Mouse (Mus musculus) left cerebral cortex, postnatal 25 days (tissue): ENCODE measurements around the gene Tex22. TPM values are rescaled to one million over a fixed set of nuclear protein-coding genes. Genes with fewer than 3 reads are reported as not detected.
A peak's percentile ranks its signal among the peaks of the same experiment; 100 is the strongest.

Source experiments
- DNase-seq, 2 experiments: peaks; one replicate each; pipeline ENCODE4 v3.0.0; 2022; ENCODE audit warnings: low spot score in 2 of 2, mixed read lengths in 1 of 2
- intact Hi-C: fragments of 180-260 bp; cut with DNase I; formaldehyde crosslinking; loops from one replicate; pipeline ENCODE4 v1.15.1; 2025
- total RNA-seq, 2 experiments: library from RNA; stranded (reverse); gene quantifications; 2 replicates each; pipeline ENCODE4 v1.2.3; 2021

Tex22 gene
- total RNA-seq, result under 1 TPM in 1 of 2 experiments, not detected in 1; 0.44 TPM

DNA sequence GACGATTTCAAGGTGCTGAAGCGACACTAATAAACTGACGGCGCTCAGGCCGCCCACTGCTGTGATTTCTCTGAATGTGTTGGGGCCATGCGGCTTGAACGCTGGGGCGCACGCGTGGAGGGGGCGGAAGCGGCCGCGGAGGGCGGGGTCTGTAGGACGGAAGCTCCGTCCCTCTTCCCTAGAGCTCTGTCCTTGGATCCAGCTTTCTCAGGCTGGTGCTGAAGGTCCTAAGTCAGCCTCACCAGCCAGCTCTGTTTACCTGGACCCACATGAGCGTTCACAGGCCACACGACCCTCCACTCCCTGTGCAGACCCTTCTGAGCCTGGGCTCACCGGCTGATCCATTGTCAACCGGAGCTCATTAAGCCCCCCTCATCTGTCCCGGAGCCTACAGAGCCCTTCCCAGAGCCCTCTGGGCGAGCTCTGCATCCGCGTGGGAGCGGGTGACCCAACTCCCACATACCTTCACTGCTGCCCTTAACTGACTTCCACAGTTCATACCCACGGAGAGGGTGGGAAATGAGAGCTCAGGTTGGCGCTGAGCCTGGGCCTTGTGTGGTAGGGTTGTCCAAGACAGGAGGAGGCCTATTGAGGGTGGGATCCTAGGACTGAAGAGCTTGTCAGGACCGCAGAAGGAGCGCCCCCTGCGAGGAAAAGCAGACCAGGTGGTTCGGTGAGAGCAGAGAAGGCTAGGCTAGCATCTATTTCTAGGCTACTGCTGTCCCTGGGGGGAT lies at the start of gene Tex22:
Tex22 (plus strand) TSS at position 174 of the 734 bp plus-strand sequence.
- peak; percentile 88 to 94 for DNase-seq
- intact Hi-C loops, result loop anchor here (2.0 kb wide), 2 partner anchors 24 to 70 kb away; partner anchors contain the start of gene Mta1

DNA sequence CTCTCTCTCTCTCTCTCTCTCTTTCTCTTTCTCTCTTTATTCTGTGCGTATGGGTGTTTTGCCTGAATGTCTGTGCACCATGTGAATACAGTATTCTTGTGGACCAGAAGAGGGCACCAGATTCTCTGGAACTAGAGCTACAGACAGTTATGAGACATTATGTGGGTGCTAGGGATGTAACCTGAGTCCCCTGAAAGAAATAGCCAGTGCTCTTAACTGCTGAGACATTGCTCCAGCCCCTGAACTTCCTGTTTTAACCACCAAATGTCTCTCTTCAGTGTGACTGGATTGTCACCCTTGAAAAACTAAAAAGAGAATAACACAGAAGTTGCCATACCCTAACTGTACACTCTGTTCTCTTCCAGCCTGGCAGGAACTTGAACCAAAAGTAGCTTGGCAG lies 47.7 kb upstream of the Tex22 start:
- no peak for DNase-seq
- intact Hi-C loops, result no loop called here

DNA sequence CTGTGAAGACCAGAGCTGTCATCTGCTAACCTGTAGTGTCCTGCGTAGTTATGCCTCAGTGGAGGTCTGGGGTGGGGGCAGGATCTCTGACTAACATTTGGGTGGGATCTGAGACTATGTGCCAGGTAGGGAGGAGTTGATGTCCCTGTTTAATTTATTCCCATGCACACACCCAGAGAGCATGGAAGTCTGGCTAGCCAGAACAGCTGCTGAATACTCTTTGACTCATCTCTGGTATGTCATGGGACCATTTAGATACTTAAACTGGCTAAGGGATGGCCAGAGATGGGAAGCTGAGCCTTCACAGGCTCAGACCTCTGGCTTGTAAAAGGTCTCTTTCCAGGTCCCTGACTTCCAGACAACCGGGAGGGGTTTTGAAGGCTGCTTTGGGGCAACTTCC lies 46.8 kb upstream of the Tex22 start:
- intact Hi-C loops, result no loop called here
- DNase-seq, result no peak

DNA sequence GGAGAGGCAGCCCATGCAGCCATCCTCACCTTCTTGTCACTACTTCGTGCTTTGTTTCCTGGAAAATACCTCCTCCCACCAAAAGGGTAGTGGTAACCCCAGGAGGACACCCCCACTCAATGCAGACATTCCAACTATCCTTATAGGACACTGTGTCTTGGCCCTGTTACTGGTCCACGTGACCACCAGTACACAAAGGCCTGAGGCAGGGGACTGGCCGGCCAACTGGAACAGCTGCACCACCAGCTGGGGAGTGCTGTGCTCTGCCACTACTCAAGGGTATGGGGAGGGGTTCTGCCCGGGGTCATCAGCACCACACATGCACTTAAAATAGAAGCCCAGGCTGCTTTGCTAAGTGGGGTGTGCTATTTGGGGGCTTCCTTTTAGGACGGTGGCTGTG lies 46.2 kb upstream of the Tex22 start:
- DNase-seq, result no peak
- intact Hi-C loops, result no loop called here

DNA sequence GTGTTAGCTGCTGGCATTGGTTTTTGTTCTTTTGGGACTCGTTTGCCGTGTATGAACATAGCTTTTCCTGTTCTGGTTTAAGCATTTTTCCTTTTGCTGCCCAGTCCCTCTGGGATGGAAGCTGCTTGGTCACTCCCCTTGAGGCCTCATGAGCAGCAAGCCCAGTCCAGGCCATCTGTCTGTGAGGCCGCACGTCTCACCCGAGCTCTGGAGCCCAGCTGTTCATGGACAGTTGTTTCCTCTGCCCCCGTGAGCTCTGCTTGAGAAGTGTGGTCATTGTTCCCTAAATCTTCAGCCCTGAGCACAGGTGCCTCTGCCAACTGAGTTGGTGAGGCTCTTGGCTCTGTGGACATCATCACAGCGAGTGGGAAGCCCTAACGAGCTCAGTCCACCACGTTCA lies 45.4 kb upstream of the Tex22 start:
- intact Hi-C loops, result no loop called here
- DNase-seq, result no peak

DNA sequence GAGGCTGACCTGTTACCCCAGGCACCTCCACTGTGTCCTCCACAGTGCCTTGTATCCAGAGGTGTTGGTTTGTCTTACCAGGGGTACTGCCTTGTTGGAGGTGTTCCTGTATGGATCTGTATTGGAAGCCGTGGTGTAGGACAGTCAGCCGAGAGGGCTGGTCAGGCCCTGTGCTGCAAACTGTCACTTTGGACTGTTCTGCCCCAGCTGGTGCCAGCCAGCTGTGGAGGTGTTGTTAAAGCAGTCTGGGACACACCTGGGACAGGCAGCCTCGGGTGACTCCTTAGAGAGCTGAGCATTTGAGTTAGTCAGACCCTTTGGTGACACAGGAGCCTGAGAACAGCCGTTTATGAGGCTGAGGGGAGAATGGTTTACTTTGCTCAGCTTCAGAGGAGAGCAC lies 44.3 kb upstream of the Tex22 start:
- DNase-seq, result no peak
- intact Hi-C loops, result no loop called here

DNA sequence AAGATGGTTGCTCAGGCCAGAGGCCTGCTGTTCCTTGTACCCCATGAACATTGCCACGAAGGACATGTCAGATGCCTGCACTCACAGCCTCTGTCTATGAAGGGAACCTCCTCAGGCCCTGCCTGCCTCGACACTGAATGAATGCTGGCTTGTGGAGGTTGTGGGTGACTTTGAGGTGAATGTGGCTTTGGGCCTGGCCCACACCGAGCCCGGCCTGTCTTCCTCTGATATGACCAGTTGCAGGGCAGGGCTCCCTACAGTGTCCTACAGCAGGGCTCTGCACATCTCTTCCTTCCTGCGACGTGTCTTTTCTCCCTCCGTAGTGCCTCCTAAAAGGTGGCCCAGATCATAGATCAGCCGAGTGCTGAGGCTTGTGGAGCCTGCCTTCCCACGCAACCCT lies 43.3 kb upstream of the Tex22 start:
- intact Hi-C loops, result no loop called here
- DNase-seq, result no peak

DNA sequence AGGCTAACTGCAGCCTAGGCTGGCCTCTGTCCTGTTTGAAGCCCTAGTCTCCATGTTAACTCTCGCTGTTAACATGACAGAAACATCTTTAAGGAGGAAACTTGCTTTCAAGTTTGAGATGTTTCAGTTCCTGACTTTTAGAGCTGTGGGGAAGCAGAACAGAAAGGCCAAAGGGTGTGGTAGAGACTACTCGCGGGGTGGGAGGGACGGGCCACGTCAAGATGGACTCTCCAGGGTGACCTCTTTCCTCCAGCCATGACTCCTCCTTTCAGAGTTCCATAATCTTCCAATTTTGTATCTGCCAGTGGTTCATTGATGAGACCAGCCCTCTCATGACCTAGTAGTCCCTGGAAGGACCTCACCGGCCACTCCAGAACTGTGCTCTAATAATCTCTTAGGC lies 42.9 kb upstream of the Tex22 start:
- intact Hi-C loops, result no loop called here
- DNase-seq, result no peak

DNA sequence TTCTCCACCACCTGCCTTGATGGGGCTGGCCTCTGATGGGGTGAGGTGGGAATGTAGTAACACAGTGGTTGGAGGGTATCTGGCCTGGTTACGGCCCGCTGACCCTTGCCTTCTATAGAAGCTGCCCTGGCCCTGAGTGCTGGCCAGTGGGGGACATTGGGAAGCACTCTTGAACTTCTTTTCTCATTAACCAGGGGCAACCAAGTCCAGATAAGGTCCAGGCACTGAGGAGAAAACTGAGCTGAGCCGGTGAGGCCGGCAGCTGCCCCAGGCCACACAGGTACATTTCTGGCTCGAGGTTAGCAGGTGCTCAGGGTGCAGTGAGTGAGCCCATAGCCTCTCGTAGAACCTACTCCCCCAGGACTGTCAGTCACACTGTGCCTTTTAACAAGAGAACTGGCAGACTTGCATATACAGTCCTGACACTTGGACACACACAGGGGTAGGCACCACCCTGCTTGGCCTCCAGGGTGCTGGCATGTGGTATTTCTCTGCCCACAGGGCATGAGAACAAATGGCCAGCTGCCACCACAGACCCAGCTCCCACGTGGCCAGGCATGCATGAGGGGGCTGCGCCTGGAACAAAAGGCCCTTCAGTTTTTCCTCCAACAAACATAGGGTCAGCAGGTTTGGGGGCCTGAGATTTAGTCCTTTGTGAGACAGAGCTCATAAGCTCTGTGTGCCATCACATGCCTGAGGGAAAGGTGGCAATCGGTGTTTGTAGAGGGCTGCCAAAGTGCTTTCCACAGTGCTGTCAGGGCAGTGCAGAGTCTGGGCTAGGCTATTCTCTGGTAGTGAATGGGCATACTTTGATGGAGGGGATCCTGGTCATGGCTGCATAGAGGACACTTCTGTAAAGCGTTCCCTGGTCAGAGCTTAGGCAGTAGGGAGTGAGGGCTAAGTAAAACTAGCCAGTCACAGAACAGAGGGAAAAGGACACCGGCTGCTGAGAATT lies 41.7 kb upstream of the Tex22 start:
- intact Hi-C loops, result no loop called here
- peak in 1 of 2 experiments; percentile 28 for DNase-seq

DNA sequence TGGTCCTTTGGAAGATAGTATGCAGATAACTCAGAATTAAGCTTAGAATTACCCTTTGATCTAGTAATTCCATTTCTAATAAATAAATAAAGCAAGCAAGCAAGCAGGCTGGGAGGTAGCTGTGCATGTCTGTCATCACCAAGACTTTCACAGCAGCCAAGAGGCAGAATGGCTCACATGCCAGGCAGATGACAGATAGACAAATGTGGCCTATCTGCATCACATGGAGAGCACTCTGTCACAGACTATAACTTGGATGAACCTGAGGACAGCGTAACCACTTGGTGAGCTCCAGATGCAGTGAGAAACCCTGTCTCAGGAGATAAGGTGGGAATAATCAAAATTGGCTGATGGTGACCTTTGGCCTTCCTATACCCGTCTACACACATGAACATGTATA lies 39.2 kb upstream of the Tex22 start:
- no peak for DNase-seq
- intact Hi-C loops, result no loop called here

DNA sequence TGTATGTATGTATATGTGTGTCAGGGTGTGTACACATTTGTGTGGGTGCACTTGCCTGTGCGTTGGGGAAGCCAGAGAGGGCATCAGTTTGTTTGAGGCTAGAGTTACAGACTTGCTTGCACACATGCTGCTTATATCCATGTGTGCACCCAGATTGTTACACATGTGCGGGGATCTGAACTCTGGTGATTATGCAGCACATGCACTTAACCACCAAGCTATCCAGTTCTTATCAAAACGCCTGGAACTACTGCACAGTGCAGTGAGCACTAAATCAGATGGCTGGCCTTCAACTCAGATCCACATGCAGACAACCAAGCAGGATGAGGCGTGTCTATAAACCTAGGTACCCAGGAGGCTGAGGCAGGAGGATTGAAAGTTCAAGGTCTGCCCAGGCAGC lies 37.3 kb upstream of the Tex22 start:
- no peak for DNase-seq
- intact Hi-C loops, result no loop called here

DNA sequence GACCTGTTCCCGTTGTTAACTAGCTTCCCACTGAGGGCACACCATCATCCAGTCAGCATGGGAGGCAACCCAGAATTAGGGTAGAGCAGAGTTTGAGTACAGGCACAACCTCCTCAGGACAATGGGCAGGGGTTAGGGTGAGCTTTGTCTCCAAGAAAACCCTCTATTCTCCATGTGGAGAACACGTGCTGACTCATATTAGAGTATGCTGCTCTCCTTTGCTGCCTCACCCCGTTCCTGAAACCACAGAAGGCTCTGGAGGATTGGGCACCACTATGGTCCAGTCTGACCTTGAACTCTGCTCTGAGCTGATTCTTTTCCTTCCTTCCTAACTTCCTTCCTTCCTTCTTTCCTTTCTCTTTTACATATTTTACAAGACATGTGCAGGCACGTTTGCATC lies 35.9 kb upstream of the Tex22 start:
- no peak for DNase-seq
- intact Hi-C loops, result no loop called here

DNA sequence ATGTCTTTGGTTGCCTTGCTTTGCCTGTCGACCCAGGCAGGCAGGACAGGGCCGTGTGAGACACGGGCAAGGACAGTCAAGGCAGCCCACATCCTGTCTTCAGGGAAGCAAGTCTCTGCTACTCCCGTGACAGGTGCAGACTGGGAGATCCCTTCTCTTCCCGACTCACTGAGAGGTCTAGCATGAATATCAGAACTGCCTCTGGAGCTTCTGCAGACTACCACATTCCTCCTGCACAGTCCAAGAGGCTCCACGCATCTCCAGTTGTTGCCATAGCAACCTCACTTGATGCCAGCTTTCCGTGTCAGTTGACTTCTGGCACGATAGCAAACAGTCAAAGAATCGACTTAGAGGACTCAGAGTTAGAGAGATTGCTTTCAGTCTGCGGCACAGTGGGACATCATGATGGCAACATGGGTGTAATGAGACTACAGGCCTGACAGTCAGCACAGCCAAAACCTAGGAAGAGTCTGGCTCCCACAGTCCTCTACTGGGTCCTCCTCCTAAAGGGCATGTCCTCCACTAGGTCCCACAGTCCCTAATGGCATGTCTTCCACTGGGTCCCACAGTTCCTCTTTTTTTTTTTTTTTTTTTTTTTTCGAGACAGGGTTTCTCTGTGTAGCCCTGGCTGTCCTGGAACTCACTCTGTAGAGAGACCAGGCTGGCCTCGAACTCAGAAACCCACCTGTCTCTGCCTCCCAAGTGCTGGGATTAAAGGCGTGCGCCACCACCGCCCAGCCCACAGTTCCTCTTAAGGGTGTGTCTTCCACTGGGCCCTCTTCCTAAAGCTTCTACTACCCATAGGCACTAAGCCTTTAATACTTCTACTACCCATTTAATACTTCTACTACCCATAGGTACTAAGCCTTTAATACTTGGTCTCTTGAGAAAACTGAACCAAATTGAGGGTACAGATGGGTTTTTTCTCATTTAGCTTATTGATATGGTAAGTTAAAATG lies 32.5 kb upstream of the Tex22 start:
- intact Hi-C loops, result no loop called here
- DNase-seq, result peak; percentile 54 to 86

DNA sequence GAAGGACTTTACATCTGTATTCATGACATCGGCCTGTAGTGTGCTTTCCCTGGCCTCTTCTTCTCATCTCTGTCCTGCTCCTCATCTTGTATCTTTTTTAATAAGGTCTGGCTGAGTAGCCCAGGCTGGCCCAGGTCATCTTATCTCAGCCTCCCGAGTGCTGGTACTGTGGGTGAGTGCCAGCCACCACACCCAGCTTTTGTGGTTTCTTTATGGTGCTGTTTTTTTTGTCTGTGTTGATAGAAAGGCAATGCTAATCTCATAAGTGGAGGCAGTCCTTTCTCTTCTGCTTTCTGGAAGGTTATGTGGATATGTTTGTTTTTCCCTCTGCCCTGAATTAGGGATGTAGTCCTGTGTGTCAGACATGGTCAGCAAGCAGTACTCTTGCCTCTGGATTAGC lies 31.8 kb upstream of the Tex22 start:
- intact Hi-C loops, result no loop called here
- DNase-seq, result no peak

DNA sequence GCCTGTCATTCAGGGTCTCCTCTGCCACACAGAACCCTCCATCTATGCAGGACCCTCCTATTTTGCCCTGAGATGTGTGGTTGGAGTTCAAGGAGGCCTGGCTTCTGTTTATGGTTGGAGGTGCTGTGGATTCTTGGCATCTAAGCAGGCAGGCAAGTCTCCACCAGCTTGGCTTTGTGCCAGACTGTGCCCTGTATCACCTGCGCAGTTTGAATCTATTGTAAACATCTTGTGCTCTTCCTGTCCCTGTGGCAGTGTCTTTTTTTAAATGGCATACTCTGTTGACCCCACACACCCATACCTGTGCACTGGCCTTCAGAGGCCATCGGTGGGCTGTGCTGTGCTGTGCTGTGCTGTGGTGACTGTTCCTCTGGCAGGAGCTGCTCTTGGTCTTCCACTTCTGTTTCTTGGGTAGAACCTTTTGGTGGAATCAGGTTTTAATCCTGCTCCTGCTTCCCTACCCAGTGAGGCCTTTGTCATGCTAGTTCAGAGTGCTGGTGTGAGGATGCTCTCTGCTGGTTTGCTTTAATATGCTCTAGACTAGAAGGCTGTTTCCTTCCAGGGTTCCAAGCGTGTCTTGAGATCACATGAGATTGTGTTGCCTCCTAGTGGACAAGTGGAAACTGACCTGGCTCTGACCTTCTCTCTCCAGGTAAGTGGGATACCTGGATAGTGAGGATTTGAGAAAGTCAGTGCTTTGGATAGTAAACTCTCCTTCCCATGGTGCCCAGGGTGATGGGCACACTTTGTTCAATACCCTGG lies 29.2 kb upstream of the Tex22 start:
- intact Hi-C loops, result no loop called here
- DNase-seq, result peak; percentile 29 to 40

DNA sequence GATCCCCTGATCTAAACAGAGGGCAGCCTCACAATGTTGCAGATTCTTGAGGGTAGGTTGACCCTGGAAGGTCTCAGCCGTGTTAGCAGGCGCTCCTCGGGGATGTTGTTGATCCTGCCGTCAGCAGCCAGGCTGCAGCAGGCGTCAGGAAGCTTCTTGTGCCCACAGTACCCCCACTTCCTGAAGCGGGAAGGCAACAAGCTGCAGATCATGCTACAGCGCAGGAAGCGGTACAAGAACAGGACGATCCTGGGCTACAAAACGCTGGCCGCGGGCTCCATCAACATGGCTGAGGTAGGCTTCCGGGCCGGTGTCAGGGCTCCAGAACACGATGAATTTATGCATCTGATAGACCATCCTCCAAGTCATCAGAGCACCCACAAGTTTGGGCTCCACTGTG lies 27.4 kb upstream of the Tex22 start:
- intact Hi-C loops, result loop anchor here (2.0 kb wide), 1 partner anchor 42 kb away; no protein-coding TSS in a partner anchor
- no peak for DNase-seq

DNA sequence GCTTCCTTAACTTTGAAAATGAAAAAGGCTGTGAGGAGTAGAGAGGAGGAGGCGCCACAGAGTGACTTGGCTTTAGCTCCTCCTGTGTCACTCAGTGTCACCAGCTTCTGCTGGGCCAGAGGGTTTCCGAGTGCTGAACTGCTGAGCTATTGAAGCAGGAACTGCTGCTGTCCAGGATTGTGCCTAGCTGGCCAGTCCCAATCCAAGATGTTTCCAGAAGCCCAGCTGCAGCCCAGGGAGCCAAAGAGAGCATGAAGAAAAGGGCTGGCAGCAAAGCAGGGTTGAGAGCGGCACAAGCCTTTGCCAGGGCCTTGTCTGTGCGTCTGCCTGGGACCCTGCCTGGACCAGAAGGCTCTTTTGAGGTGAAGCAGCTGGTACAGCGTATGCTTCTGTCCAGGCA lies 26.2 kb upstream of the Tex22 start:
- peak in 1 of 2 experiments; percentile 31 for DNase-seq
- intact Hi-C loops, result no loop called here

DNA sequence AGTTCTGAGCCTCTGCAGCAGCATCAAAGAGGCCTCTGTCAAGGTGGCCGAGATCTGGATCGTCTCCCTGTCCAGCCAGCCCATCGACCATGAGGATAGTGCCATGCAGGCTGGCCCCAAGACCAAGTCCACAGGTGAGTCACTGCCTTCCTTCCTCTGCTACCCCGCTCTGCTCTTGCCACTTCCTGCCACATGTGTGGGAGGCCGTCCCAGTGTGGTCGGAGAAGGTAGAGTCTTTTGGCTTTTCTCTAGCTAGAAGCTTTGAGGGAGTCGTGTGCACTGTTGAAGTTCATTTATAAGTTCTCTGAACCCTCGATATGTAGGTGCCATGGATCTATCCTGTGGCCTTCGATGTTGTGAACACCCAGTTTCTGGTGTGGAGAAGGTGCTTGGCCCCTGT lies 24.5 kb upstream of the Tex22 start:
- no peak for DNase-seq
- intact Hi-C loops, result no loop called here

DNA sequence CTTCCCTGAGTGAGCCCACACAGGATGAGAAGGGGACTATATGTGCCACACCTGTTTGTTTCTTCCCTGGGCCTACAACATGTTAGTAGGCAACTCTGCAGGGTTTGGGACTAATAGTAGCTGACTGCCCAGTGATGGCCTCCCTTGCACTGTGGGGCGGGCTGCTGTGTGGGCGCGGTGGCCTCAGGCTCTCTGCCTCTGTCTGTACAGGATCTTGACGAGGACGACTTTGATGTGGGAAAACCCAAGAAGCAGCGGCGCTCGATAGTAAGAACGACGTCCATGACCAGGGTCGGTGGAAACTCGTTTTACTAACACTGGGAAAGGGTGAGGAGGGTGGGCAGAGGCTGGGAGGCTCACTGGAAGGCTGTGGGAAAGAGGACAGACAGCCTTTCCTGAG lies 23.6 kb upstream of the Tex22 start:
- DNase-seq, result no peak
- intact Hi-C loops, result no loop called here
